Comparison of ENCODE assay signal across 26 mouse cellular contexts in the genomic region with DNA sequence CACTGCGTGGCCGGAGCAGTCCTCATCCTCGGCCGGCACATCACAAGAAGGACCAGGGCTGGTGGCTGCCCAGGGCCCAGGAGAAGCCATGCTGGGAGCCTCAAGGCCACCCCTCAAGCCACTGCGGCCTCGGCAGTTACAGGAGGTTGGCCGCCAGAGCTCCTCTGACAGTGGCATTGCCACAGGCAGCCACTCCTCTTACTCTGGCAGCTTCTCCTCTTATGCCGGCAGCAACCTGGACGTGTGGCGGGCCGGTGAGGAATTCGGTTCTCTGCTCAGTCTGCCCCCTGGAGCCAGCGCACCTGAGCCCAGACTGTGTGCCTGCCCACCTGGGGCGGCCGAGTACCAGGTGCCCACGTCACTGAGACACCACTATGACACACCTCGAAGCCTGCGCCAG. TPM values are rescaled to one million over a fixed set of nuclear protein-coding genes. Genes with fewer than 3 reads are reported as not detected.
DNase-seq lines count a peak whose midpoint lies in the region; ATAC-seq and TF ChIP-seq lines count a peak whose summit lies in the region.
"Had no signal": no experiment of that assay in that cellular context is flagged by ENCODE, and none has a peak within 500 bp of the region (broad histone marks: within the 10 kb centered on the region; RNA-seq: fewer than 3 reads in every experiment).

No protein-coding gene starts in this region.

- H3K27ac ChIP-seq in cerebellum, adult 2 months (ENCODE audit: insufficient read depth, low read length), result no peak overlapping the region
- no peak overlapping the region for H3K27ac ChIP-seq in hindbrain, embryonic 12.5 days
- H3K27ac ChIP-seq in hindbrain, embryonic 16.5 days (ENCODE audit: low read depth, low read length), result no peak overlapping the region
- H3K27ac ChIP-seq: hindbrain, embryonic 14.5 days; intestine, embryonic 15.5 days; left cerebral cortex, adult 2 months; limb, embryonic 13.5 days; liver, embryonic 13.5 days; midbrain, embryonic 13.5 days; neural tube, embryonic 13.5 days had no signal

- WGBS in cerebellum, adult 2 months, result 61% methylated on average over 18 of the region's 18 CpGs
- 27% methylated on average over 18 of the region's 18 CpGs for WGBS in hindbrain, embryonic 12.5 days
- WGBS in hindbrain, embryonic 16.5 days, result 27% methylated on average over 18 of the region's 18 CpGs

- H3K27me3 ChIP-seq in cerebellum, adult 2 months (ENCODE audit: control insufficient read depth, insufficient read depth, low read length), result no peaks in the 10 kb centered on the region
- peaks cover 23% of the 10 kb centered on the region for H3K27me3 ChIP-seq in hindbrain, embryonic 12.5 days
- H3K27me3 ChIP-seq in hindbrain, embryonic 16.5 days (replicated peaks; ENCODE audit: control insufficient read depth, insufficient read depth, low read length), result peaks cover 6% of the 10 kb centered on the region; the same call in 1 of the 2 replicates
- H3K27me3 ChIP-seq in E14TG2a.4 (ENCODE audit: insufficient read depth, low read length), result peaks cover 41% of the 10 kb centered on the region
- H3K27me3 ChIP-seq: Patski had no signal

- H3K36me3 ChIP-seq in hindbrain, embryonic 12.5 days, result no peaks in the 10 kb centered on the region
- peaks cover 8% of the 10 kb centered on the region; the same call in 1 of the 2 replicates for H3K36me3 ChIP-seq in hindbrain, embryonic 16.5 days (ENCODE audit: control insufficient read depth, insufficient read depth, low read length)
- H3K36me3 ChIP-seq in E14TG2a.4 (ENCODE audit: insufficient read depth, low read length), result no peaks in the 10 kb centered on the region
- H3K36me3 ChIP-seq: intestine, embryonic 15.5 days; limb, embryonic 13.5 days; liver, embryonic 13.5 days; midbrain, embryonic 13.5 days had no signal

- peak; percentile 43 to 45 for DNase-seq in cerebellum, adult 2 months
- no peak for DNase-seq in cerebellum, adult 9-10 months
- DNase-seq in adrenal gland, postnatal 25 days, result peak; percentile 31
- DNase-seq in right cerebral cortex, postnatal 36 days (ENCODE audit: low spot score in 2 of 2), result no peak
- no peak for DNase-seq in left cerebral cortex, postnatal 10 days (ENCODE audit: extremely low spot score in 1 of 2, low spot score in 2 of 2)
- DNase-seq: B cell, adult 2 months; gastrocnemius, postnatal 36 days; heart, postnatal 14 days; kidney, adult 9 months; kidney, postnatal 25 days; liver, embryonic 13.5 days; spleen, adult 18-20 months; thymus, postnatal 4 days had no signal

- no peak overlapping the region for H3K4me3 ChIP-seq in cerebellum, adult 2 months (replicated peaks; ENCODE audit: insufficient read depth, low read depth, low read length)
- no peak overlapping the region for H3K4me3 ChIP-seq in hindbrain, embryonic 12.5 days
- no peak overlapping the region for H3K4me3 ChIP-seq in hindbrain, embryonic 16.5 days (ENCODE audit: low read length)
- H3K4me3 ChIP-seq in E14TG2a.4 (replicated peaks; ENCODE audit: low read length), result peak overlapping the region; percentile 75
- H3K4me3 ChIP-seq: intestine, embryonic 15.5 days; left cerebral cortex, adult 2 months; limb, embryonic 13.5 days; liver, embryonic 13.5 days; midbrain, embryonic 13.5 days; neural tube, embryonic 13.5 days had no signal

- H3K9ac ChIP-seq in hindbrain, embryonic 12.5 days, result no peak overlapping the region
- H3K9ac ChIP-seq in hindbrain, embryonic 16.5 days (ENCODE audit: low read depth, low read length), result no peak overlapping the region
- H3K9ac ChIP-seq: hindbrain, embryonic 14.5 days; intestine, embryonic 15.5 days; limb, embryonic 13.5 days; liver, embryonic 13.5 days; midbrain, embryonic 13.5 days; neural tube, embryonic 13.5 days had no signal

- no peak for TF ChIP-seq POLR2A in cerebellum, adult 2 months (IDR thresholded peaks at IDR 0.05; ENCODE audit: borderline replicate concordance, insufficient read depth, low read length)

- H3K4me1 ChIP-seq in cerebellum, adult 2 months (ENCODE audit: control insufficient read depth, insufficient read depth, low read length), result peaks cover 14% of the 10 kb centered on the region
- peaks cover 15% of the 10 kb centered on the region; the same call in 1 of the 2 replicates for H3K4me1 ChIP-seq in hindbrain, embryonic 12.5 days
- no peaks in the 10 kb centered on the region; the same call in 1 of the 2 replicates for H3K4me1 ChIP-seq in hindbrain, embryonic 16.5 days (ENCODE audit: control insufficient read depth, insufficient read depth, low read depth, low read length)
- H3K4me1 ChIP-seq in E14TG2a.4 (replicated peaks; ENCODE audit: low read depth, low read length), result peaks cover 16% of the 10 kb centered on the region
- H3K4me1 ChIP-seq: intestine, embryonic 15.5 days; liver, embryonic 13.5 days had no signal

- H3K9me3 ChIP-seq in hindbrain, embryonic 12.5 days (replicated peaks), result no peaks in the 10 kb centered on the region
- H3K9me3 ChIP-seq in hindbrain, embryonic 16.5 days (ENCODE audit: control insufficient read depth, low read length), result no peaks in the 10 kb centered on the region
- 0 out of 2 replicates have a peak, but pooled peaks cover 3% of the 10 kb centered on the region for H3K9me3 ChIP-seq in E14TG2a.4 (ENCODE audit: low read length)
- H3K9me3 ChIP-seq: intestine, embryonic 15.5 days; limb, embryonic 13.5 days; liver, embryonic 13.5 days; midbrain, embryonic 13.5 days; neural tube, embryonic 13.5 days had no signal

- 0 out of 2 replicates have a peak overlapping the region, but pooled peaks have one; percentile 15 for H3K4me2 ChIP-seq in hindbrain, embryonic 12.5 days (replicated peaks)
- no peak overlapping the region for H3K4me2 ChIP-seq in hindbrain, embryonic 16.5 days (ENCODE audit: low read length)
- H3K4me2 ChIP-seq: heart, embryonic 11.5 days; hindbrain, embryonic 14.5 days; intestine, embryonic 15.5 days; limb, embryonic 13.5 days; liver, embryonic 13.5 days; midbrain, embryonic 13.5 days; neural tube, embryonic 13.5 days had no signal

- intact Hi-C loops in left cerebral cortex, postnatal 10 days (cut with DNase I), result no loop called here

- TF ChIP-seq CTCF in cerebellum, adult 2 months (IDR thresholded peaks at IDR 0.05; ENCODE audit: borderline replicate concordance, insufficient read depth, low read depth, low read length), result no peak
- no peak for TF ChIP-seq CTCF in E14TG2a.4 (conservative IDR thresholded peaks at IDR 0.05; ENCODE audit: low read length)

- ATAC-seq in hindbrain, embryonic 12.5 days (ENCODE audit: low FRiP score), result no peak
- ATAC-seq in hindbrain, embryonic 16.5 days, result no peak
- ATAC-seq: forebrain, embryonic 16.5 days; intestine, embryonic 15.5 days; lung, postnatal 0 days; midbrain, embryonic 13.5 days; Patski had no signal

RNA-seq across cellular contexts. Expression of a gene that starts 22.5 kb away (rescaled TPM):
- polyA plus RNA-seq in cerebellum, adult 2 months (2012; rRNA removed), result 17.3 and 19.0 TPM in 2 replicates
- polyA plus RNA-seq in hindbrain, embryonic 12.5 days (2016; fragmentation: Nextera tagmentation; extraction: Ambion mirVana), result 1.5 and 1.7 TPM in 2 replicates
- polyA plus RNA-seq in hindbrain, embryonic 16.5 days (2015; fragmentation: Nextera tagmentation; extraction: Ambion mirVana), result 12.0 and 12.5 TPM in 2 replicates
- total RNA-seq in adrenal gland, postnatal 25 days (2021), result 8.7 and 17.1 TPM in 2 replicates
- 10 to 100 TPM; 12.0 to 16.5 TPM for total RNA-seq in left cerebral cortex, postnatal 10 days (2021)

RNA-seq across cellular contexts. Expression of a gene that starts 26.5 kb away (rescaled TPM):
- 112 and 124 TPM in 2 replicates for polyA plus RNA-seq in cerebellum, adult 2 months (2012; rRNA removed)
- polyA plus RNA-seq in hindbrain, embryonic 12.5 days (2016; fragmentation: Nextera tagmentation; extraction: Ambion mirVana), result 115 and 129 TPM in 2 replicates
- polyA plus RNA-seq in hindbrain, embryonic 16.5 days (2015; fragmentation: Nextera tagmentation; extraction: Ambion mirVana), result 153 and 186 TPM in 2 replicates
- total RNA-seq in adrenal gland, postnatal 25 days (2021), result 105 and 120 TPM in 2 replicates
- total RNA-seq in left cerebral cortex, postnatal 10 days (2021), result 100 to 1,000 TPM; 110 to 113 TPM

RNA-seq across cellular contexts. Expression of a gene that starts 37.8 kb away (rescaled TPM):
- 0.13 and 0.30 TPM in 2 replicates for polyA plus RNA-seq in cerebellum, adult 2 months (2012; rRNA removed)
- 0.43 and 0.68 TPM in 2 replicates for polyA plus RNA-seq in hindbrain, embryonic 12.5 days (2016; fragmentation: Nextera tagmentation; extraction: Ambion mirVana)
- polyA plus RNA-seq in hindbrain, embryonic 16.5 days (2015; fragmentation: Nextera tagmentation; extraction: Ambion mirVana), result 0.35 and 0.45 TPM in 2 replicates
- total RNA-seq in adrenal gland, postnatal 25 days (2021), result 3.4 and 8.4 TPM in 2 replicates
- 1 to 10 TPM in 1 of 2 experiments, under 1 TPM in 1; 0.91 to 1.1 TPM for total RNA-seq in left cerebral cortex, postnatal 10 days (2021)

Comparison
In these comparisons a context has a peak if more than half of its experiments do, and no peak if none do; other contexts are left out.
1. DNase-seq: peak in cerebellum, adult 2 months (2 of 2) and adrenal gland, postnatal 25 days (single experiment); none in cerebellum, adult 9-10 months (single experiment), right cerebral cortex, postnatal 36 days (0 of 2) and left cerebral cortex, postnatal 10 days (0 of 2).